Mouse (Mus musculus): ENCODE measurements at regions not wholly inside any gene's neighbourhood (a gene's known extent, or its start where the extent isn't known, plus 50 kb on each side); places are given as distances from the start of the nearest gene placed in this dataset.

DNA sequence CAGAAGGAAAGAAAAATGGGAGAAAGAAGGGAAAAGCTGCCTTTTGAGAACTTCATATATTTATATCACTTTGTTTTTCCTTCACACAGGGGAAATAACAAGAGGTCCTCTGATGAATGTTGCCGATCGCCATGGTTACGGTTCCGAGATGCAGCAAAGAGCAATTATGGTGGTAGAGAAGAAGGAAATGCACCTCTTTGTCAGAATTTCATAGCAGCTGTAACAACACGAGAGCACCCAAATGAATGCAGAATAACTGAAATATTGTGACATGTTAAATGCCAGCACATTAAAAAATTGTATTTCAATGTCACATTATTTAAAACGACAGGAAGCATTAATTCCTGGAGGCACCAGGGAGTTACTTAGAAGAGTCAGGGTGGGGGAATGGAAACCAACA lies 279.4 kb downstream of the Mctp2 start:
- no peak for DNase-seq (ENCODE audit: inconsistent ontology term)

DNA sequence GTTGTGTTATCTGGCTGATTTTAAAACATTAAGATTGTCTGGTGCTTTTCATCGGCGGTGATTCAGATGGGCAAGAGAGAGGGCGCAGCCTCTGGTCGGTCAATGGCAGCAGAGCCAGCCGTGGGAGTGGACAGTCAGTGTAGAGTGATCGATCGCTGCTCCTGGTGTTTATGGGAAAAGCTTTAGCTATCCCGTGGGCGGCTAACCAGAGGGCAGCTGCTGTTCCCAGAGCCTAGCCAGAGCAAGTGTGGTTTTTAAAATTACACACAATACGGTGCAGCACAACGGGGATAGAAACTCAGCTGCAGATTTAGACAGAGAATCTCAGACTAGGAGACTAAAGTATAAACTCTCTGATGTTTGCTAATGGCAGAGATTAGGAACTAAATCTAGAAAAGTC lies 297.3 kb downstream of the Mctp2 start:
- no peak for DNase-seq (ENCODE audit: inconsistent ontology term)

DNA sequence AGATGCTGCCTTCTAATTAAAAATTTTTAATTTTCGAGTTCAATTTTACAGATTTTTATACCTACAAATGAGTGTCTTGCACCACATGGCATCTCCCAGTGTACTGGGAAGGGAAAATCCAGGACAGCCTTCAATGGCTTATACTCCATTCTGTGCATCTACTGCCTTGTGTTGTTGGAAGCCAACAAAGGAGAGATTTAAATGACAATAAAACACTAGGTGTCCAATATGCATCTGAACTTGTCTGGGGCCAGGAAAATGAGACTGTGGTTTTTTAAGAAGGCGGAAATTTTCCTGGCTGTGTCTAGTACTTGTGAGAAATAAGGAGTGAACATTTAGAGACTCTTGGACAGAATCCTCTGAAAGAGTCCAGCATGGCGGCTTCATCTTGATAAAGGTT lies 302.1 kb downstream of the Mctp2 start:
- no peak for DNase-seq (ENCODE audit: inconsistent ontology term)

DNA sequence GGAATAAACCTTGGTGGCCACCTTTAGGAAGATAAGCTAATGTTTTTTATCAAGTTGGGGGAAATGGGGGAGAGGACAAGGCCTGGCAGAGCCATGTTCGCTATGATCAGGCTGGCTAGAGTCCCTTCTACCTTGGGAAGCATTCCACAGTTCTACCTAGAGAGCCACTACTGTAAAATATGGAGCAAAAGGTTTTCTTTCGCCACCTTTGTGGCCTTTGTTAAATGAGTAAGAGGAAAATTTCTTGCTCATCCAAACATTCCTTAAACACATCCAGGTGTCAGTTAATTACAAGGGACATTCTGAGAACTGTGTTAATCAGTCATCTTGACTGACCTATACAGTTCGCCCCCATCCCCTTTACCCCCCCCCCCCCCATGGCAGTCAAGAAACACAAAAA lies 313.9 kb downstream of the Mctp2 start:
- DNase-seq (ENCODE audit: inconsistent ontology term): no peak

DNA sequence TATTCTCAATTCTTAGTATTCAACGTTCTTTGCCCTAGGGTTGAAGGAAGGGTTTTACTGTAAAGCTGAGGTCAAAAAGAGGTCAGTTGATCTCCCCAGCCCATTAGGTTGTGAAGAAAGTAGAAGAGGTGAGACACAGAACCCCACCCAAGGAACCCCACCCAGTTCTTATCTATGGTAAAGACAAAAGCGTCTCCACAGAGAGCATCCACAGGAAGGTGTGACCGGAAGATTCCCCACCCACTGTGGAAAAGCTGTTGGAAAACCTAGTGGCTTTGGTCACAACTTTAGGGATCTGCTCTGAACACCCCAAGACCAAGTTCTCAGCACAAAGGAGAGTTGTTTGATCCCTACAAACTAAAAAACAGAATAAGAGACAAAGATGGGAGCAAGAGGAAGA lies 314.6 kb downstream of the Mctp2 start:
- DNase-seq (ENCODE audit: inconsistent ontology term): no peak

DNA sequence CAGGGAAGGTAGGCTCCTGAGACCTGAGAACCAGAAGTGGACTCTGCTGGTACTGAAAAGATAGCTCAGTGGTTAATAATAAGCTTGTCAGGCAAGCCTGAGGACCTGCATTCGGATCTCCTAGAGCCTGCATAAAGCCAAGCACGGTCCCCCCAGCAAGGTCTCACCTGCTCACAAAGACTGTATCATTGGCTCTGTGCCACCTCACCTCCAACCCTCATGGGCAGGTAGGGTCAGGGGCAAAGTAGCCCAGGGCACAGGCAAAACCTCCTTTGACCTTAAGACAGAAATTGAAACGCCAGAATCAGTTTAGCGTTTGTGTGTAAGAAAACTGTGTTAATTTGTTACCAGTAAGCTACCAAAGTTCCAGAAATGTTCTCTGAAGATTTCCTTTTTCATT lies 315.2 kb downstream of the Mctp2 start:
- DNase-seq (ENCODE audit: inconsistent ontology term): no peak

DNA sequence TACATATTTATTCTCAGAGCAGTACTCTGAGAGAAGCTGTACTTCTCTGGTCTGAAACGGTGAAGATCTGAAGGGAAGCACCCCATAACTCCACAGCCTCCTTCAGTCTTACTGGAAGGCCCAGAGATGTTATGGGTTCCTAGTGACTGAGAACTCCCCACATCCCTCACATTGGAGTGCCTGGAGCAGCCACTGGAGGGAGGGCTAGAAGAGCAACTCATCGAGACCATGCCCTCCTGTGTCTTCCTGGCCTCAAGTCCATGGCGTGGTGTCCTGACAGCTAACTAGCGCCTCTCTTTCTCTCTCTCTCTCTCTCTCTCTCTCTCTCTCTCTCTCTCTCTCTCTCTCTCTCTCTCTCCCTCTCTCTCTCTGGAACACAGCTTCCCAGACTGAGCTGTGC lies 340.4 kb downstream of the Mctp2 start:
- no peak for DNase-seq (ENCODE audit: inconsistent ontology term)

DNA sequence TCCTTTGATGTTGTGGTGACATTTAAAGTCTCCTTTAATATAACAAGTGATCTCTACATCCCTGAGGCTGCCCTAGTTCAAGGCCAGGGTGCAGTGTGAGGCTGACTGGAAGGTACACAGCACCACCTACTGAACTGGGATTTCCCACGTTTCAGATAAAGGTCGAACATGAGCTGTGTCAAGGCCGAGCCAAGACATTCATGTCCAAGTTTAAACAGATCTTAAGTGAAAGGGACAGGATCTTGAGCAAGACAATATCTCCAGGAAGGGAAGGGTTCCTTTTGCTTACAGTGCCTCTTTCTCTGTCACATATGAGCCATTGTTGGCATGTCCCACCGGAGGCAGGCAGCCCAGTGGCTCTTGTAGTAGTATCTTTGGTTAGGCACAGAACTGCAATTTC lies 343.0 kb downstream of the Mctp2 start:
- no peak for DNase-seq (ENCODE audit: inconsistent ontology term)

DNA sequence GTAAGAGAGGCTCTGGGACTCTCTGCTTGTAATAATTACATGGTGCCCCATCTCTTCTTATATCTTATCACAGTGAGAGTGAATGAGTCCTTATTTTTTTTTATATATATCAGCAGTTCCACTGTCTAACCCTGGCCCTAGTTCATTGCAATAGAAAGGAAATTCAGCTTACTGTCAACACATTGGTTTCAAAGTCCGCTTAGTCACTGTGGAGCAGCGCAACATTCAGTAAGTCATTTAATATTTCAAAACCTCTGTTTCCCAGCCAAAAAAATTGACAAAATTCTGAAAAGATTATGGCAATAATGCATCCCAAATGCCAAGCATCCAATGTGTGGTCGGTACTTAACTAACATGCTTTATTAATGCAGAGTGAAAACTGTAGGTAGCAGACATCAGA lies 343.6 kb downstream of the Mctp2 start:
- no peak for DNase-seq (ENCODE audit: inconsistent ontology term)

DNA sequence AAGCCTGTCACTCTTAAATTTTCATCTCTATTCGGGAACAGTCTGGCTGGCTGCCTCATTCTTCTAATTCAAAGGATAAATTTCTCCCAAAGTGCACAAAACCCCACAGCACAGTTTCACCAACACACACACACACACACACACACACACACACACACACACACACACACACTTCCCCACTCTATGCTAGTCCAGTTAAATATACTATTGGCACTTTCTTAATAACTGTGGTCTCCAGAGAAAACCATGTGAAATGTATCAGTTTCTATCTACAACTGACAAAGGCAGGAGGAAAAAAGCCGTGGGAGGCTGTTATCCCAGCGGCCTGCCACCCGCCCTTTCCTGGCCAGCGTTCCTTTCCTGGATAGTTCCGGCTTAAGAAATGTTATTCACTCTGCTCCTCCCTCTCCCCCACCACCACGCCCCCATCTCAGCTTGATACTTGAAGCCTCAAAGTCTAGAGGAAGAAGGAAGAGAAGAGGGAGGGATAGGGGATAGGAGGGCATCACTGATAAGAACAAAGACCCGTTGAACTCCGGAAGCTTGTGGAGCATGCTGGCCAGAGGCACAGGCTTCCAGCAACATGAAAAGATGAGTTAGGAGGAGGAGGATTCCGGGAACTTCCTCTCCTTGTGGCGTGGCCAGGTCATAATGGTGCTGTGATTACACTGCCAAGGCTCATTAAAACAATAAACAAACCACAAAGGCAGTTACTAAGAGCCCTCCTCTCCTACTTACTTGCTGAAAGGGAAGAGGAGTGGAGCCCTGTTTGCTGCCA lies 345.8 kb downstream of the Mctp2 start:
- peak; percentile 93 for DNase-seq (ENCODE audit: inconsistent ontology term)

DNA sequence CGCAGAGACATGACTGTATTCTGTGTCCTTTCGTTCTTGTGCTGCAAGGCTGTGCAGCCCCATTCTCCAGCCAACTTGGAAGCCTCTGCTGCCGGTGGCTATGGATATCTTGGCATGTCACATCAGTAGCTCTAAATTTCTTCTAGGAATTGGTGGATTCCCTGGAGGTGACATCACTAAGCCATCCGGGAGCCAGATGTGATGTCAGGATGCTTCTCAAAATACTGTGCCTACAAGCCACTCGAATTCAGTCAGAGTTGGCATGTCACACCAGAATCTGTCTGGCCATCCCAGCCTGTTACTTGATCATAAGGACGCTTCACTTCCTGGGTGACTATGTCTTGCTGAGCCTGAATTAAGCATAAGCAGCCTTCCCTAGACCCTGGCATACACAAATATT lies 359.9 kb downstream of the Mctp2 start:
- no peak for DNase-seq (ENCODE audit: inconsistent ontology term)

DNA sequence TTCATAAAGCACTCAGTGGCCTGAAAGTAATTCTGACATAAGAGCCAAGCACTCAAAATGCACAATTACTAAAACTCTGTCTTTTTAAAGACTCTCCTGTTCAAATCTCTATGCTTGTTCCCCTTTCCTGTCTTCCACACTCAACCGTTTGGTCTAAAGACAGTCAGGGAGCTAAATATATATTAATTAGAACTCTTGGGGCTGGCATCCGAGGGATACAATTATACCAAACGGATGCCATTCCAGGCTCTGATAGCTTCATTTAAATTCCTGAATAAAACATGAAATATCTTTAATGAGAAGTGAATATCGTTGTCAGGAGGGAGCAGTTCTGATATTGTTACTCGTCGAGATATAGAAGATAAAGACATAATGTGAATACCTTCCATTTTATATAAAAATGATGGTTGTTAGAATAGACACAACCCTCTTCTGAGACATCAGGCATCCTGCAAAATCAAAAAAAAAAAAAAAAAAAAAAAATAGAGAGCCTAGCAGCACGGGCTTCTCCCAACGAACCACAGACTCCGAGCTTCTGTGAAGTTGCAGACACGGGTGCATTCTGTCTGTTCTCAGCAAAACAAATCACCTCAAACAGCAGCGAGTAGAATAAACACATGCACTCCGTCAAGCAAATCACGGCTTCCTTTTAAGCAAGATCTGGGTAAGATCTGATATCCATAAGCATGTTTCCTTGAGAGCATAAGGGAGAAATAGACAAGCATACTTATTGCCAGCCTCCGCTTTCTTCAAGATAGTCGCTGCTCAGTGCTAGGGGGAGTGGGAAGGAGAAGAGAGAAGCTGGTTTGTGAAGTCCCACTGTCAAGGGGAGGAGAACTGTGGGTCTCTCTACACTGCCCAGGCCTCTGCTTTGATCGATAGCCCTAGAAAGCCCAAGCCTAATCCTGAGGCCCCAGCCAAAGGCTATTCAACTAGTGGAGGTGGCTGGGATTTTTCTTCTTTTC lies 363.0 kb downstream of the Mctp2 start:
- no peak for DNase-seq (ENCODE audit: inconsistent ontology term)

DNA sequence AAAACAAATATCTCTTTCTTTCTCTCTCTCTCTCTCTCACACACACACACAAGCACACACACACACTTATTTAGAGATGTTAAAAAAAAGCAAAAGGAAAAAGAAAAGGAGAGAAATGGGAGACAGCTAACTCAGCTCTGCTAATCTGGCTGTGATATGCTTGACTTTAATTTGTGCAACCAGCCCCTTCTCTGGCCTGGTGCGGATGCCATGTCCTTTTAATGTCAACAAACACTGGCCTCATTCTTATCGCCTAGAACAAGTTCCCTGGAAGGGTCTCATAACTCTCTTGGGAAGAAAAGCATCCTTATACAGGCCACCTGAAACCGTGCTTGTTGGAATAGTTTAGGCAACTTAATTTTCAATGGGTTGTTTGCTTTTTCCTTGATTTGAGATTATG lies 368.7 kb downstream of the Mctp2 start:
- DNase-seq (ENCODE audit: inconsistent ontology term): no peak

DNA sequence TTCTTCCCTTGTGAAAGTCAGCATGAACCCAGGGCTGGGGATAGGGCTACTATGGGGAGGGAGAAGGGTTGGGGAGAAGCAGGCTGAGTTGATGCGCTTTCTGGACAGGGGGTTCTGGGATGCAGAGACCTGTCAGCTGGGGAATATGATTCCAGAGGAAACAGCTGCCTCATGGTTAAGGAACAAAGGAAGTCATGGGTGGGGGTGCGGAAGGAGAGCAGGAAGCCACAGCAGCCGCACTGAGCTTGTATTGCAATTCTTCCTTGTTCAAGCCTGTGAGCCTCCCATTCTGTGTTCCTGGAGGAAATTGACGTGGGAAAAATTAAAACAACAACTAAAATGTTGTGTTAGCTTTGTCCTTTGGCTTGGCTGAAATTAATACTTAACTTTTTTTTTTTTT lies 369.7 kb downstream of the Mctp2 start:
- DNase-seq (ENCODE audit: inconsistent ontology term): no peak
